Mouse (Mus musculus): ENCODE data around the gene Kcnab1.
A peak's percentile ranks its signal among the peaks of the same experiment; 100 is the strongest.
"Not testable (repeated sequence)": the region's sequence is repeated elsewhere in the genome, so short reads cannot be mapped to it uniquely, and the experiment has no call there.

The Kcnab1 gene

DNA sequence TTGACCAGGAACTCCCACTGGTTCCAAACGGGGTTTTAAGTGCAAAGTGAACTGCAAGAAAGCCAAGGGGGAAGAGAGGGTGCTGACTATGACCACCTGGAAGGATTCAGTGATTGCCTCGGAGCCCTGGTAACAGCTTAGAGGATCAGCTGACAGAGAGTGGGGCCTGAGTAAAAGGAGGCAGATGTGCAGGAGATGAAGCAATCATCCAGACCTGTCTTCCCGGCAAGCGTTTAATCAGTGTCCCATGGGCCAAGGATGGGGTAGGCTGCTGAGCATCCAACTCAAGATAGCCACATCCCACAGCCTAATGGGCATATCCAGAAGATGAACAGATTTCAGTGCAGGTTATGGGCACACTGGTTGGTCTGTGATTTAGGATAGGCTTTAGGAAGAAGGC lies 258.8 kb downstream of the Kcnab1 start:
- DNase-seq (ENCODE audit: low spot score) = no peak

DNA sequence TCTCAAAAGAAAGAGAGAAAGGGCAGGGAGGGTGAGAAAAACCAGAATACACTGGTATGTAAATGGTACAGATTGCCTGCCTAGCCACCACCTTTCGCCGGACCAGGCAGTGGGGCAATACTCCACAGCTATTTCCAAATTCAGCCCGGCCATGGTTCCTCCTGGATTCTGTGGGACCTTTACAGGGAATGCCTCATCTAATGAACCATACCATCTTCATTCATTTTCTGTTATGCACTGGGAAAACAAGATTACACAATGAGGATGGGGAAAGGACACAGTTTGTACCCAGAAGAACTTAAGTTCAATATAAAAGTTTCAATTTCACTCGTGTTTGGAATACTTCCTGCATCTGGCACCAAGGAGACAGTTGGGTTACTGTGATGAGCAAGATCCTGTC lies 263.4 kb downstream of the Kcnab1 start:
- no peak for DNase-seq (ENCODE audit: low spot score)

DNA sequence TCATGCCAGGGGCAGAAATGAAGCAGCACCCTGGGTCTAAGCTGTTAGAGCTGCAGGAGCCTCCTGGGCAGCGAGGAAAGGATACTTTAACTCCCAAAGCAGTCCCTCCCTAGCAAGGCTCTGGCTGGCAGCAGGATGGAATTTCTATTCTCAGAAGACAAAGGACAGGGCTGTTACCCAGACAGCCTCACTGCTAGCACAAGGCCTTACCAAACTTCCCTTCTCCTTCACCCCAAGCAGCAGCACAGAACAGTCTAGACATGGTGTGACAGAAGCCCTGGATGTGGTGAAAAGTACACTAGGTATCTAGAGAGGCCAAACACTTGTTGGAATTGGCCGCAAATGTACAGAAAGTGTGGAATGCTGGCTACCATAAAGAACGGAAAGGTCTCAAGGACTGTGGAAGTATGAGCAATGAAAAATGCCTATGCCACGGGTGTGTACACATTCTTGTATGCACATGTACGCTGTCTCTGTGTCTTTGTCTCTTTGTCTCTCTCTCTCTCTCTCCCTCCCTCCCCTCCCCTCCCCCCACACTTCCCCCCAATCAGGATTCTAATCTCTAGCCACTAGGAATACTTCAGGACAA lies 264.5 kb downstream of the Kcnab1 start:
- DNase-seq (ENCODE audit: low spot score) = no peak

DNA sequence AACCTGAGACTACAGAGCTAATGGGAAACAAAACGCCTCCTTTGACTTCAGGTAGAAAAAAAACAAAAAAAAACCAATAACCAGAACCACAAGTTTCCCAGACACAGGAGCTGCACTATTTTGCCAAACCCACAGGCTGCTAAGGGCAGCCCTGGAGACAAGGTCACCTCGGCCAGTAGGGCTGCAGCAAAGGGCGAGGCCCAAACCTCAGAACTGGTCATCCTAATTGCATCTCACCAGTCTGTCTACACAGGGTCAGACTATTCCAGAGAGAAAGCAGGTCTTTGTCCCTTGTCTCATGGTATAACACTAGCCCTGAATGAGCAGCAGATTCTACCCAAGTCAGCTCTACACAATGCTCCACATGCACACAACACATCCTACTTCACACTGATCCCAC lies 265.5 kb downstream of the Kcnab1 start:
- no peak for DNase-seq (ENCODE audit: low spot score)

DNA sequence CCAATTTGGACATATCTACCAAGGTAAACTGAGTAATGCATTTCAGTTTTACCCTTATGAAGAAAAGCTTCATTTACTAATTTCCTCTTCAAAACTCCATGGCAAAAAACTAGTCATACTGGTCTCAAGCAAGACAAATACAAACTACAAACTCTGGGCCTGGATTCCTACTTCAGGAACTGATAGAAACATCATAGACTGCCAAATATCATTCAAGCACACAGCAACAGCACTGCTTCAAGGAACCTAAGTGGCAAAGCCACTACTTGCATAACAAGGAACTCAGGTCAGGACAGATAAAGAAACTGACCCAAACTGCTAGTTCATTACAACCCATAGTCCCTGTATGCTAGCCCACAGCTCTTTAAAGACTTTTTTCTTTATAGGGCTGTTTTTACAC lies 269.5 kb downstream of the Kcnab1 start:
- DNase-seq (ENCODE audit: low spot score) = no peak

DNA sequence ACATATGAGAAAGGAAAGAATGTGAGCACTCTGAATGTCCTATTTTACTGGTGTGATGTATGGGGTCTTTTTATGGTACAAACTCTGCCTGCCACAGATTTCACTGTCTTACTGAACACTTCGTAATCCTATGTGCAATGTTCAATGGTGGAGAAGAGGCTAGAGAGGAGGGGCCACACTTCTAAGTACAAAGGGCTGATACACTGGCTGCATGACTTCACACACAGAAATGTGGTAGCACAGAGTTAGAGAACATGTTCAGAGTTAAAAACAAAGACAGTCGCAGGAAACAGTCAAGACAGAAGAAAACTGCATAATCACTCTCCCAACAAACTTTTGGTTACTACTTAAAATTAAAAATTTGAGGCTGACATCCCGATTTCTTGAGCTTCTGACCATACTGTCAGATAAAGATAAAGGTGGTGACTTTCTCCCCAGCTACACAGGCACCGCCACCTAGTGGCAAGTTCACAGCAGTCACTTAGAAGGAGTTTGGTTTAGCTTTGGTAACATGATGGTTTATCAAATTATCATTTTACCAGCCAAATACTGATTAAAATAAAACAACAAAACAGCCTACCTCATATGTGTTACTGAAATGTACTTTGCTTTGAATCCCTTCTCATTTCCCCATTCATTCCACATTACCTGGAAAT lies 270.8 kb downstream of the Kcnab1 start:
- no peak for DNase-seq (ENCODE audit: low spot score)

DNA sequence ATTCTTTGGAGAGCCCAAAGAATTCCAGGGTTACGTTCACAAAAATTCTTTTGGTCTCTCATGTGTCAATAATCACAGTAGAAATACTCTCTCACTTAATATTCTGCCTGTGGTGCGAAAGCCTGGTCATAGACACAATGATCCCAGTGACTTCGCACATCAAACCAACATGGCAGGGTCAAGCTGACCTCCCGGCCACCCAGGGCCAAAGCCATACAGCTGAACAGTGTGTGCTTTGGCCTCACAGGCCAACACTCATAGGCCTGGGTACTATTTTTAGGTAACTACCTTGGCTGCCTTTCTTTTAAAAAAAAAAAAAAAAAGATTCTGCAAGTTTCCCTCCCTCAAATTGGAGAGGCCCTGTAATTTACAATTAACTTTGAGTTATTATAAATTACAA lies 271.9 kb downstream of the Kcnab1 start:
- no peak for DNase-seq (ENCODE audit: low spot score)

DNA sequence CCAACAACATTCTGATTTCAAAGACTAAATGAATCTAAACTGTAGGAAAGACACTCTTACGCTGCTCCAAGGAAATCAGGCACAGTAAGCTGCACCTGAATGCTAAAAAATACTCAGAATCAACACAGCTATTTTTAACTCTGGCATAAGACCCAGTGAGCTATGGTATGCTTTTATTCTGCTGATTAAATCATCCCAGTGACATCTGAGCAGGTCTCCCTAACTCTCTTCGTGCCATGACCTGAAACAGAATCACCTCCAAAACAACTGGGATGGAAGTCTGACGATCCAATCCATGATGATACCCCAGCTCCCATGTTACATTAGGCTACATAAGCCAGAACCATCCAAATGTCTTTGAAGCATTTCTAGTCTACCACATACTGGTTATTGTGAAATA lies 275.2 kb downstream of the Kcnab1 start:
- no peak for DNase-seq (ENCODE audit: low spot score)

DNA sequence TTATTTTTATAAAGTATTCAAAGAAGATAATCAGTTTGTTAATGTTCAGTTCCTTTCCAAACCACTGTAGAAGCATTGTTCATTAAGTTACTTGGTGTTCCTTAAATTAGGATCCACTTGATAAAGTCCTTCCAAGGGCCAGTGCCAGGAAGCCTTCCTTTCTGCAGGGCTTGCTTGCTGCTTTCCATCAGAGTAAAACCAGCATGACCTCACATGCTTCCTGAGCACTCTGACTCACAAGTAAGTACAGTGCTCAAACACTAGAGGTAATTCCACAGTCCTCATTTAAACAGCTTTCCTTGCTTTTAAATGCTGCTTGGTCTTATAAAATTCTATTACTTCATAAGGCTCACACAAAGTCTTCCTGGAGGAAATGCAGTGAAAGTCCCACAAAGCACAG lies 276.6 kb downstream of the Kcnab1 start:
- DNase-seq (ENCODE audit: low spot score) = peak; percentile 12

DNA sequence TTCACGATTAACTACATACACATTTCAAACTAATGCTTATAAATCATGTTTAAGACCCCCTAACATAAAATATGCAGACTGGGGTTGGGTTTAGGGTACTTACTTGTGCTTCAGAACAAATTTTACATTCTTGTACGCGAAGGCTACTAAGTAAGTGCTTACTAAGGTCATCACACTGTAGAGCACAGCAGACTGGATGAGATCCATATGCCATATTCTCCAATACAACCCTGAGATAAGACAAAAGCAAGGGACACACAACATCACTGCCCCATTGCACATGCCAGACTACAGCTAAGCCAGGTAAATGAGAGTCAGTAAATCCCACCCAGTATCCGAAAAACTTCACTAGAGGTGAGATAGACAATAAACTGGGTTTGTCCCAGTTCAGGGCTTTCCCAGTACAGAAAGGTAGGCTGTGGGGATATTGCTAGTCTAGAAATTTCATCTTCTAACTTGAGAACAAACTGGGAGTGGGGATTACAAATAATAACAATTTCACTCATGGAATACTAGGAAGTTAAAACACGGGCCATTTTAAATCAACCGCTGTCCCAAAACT lies 282.1 kb downstream of the Kcnab1 start:
- DNase-seq (ENCODE audit: low spot score) = no peak

DNA sequence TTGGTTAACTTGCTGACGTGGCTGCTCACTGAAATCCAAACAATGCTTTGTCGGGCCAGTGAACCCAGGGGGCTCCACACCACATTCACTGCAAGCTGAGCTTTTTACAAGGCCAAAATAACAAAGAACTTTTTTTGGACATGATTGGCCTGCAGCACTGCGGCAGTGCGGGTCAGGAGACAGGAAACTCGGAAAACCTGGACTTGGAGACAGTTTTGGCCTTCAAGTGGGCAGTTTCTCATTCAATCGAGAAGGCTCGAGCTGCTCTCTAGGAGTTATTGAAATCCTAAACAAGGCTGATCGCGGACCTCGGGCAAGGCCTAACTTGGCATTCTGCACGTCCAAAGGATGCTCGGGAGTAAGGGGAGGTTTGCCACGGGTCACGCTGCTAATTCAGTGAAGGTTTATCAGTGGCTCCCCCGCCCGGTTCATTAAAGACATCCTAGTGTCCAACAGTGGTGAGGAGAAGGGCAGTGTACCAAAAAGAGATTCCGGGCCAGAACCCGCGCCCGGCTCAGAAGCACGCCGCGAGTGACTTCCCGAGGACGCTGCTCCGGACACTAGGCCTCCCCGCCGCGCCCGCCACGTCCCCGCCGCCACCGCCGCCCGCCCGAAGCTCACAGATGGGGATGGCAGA lies 282.7 kb downstream of the Kcnab1 start:
- DNase-seq (ENCODE audit: low spot score) = no peak

DNA sequence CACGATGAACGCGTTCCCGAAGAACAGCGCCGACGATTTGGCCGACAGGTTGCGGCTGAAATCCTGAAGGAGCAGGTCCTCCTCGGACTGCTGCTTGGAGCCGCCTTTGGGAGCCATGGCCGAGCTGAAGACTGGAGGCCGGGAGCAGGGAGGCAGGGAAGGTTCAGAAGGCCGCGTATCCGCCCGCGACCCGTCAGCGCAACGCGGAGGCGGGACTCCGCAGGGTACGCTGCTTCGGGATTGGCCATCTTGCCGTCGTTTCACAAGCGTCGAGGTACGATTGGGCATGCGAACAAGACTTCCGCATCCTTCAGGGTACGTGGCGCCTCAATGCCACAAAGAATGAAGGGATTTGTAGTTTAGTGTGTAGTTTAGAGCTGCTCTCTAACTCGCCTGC lies 283.2 kb downstream of the Kcnab1 start, which contains the start of gene Ssr3:
Gene Ssr3, minus strand, starts transcription at position 203 of the 397 bp plus-strand sequence.
- DNase-seq (ENCODE audit: low spot score) = peak; percentile 98

DNA sequence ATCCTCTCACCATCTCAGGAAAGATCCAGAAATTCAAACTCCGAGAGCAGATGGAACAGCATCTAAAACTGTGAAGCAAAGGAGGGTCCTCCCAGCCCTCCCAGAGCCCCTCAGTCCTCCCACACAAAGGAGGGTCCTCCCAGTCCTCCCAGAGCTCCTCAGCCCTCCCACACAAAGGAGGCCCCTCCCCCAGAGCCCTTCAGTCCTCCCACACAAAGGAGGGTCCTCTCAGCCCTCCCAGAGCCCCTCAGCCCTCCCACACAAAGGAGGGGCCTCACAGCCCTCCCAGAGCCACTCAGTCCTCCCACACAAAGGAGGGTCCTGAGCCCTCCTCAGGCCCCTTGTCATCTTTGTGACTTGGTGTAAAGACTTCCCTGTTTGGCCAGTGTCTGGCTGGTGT lies 285.9 kb downstream of the Kcnab1 start:
- not testable (repeated sequence) for DNase-seq (ENCODE audit: low spot score)

DNA sequence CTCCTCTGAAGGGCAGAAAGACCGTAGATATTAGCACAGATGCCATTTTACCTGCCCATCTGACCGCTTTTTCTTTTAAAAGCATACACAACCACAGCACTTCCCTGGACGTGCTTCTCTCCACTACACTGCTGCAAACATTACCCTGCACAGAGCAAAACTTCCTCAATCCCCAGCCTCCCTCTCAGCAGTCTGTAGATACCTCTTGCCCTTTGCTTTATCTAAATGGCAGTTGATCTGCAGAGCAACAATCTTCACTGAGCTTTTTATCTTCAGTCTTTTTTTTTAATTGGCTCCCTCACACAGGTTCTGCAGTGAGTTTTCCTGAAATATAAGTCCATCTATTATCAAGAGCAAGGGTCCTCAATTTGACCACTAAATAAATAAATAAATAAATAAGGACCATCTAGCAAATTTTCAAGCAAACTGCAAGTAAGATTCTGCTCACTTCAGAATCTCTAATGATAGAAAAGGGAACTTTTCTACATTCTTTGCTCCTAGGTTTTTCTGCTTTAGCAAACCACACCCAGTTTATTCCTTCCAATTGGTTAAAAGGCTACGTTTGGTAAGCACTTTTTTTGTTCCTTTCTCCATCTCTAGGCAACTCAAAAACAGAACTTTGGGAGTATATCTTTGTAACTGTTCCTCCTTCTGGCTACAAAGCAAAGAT lies 287.8 kb downstream of the Kcnab1 start:
- no peak for DNase-seq (ENCODE audit: low spot score)

DNA sequence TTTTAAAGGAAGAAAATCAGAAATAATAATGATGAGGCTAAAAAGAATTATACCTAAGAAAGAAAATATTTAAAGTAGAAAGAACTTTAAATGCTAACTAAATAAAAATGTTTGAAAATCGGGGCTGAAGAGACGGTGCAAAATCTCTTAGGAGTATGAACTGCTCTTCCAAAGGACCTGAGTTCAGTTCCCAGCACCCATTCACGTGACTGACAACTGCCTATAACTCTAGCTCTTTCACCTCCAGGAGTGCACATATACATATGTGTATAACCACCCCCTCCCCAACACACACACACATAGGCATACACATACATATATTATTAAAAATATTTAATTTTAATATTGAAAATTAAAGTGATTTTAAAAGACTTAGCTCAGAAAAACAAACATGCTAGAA lies 288.4 kb downstream of the Kcnab1 start:
- no peak for DNase-seq (ENCODE audit: low spot score)

DNA sequence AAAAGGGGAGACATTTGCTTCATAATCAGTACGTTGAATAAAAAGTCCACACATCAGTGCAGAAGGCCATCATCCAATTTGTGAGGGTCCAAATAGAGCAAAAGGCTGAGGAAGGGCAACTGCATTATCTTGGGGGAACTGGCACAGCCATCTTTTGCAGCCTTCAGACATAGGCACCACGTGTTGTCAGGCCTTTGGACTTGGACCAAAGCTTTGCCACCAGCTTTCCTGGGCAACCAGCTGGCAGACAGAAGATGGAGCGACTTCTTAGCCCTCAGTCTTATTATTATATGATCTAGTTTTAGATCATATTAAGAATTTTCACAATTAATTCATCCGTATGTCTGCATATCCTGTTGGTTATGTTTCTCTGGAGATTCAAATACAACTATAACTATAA lies 296.6 kb downstream of the Kcnab1 start:
- no peak for DNase-seq (ENCODE audit: low spot score)

DNA sequence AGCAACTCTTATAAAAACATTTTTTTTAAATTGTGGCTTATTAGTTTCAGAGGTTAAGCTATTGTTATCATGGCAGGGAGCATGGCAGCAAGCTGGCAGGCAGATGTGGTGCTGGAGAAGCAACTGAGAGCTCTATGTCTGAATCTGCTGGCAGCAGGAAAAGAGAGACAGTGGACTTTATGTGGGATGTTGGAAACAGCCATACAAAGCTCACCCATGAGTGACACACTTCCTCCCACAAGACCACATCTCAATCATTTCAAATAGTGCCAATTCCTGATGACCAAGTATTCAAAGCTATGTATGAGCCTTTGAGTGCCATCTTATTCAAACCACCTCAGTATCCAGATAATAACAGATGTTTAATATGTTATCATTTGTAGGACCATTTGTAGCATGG lies 298.7 kb downstream of the Kcnab1 start:
- DNase-seq (ENCODE audit: low spot score) = no peak

DNA sequence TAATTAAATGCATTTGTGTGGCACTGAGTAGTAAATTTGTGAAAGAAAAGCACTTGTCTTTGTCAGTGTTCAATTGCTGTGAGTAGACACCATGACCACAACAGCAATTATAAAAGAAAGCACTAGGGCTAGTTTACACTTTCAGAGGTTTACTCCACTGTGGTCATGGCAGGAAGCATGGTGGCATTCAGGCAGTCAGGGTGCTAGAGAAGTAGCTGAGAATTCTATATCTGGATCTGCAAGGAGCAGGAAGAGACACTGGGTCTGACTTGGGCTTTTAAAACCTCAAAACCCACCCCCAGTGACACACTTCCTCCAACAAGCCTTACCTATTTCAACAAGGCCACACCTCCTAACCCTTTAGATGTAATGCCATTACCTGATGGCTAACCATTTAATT lies 307.4 kb downstream of the Kcnab1 start:
- no peak for DNase-seq (ENCODE audit: low spot score)

DNA sequence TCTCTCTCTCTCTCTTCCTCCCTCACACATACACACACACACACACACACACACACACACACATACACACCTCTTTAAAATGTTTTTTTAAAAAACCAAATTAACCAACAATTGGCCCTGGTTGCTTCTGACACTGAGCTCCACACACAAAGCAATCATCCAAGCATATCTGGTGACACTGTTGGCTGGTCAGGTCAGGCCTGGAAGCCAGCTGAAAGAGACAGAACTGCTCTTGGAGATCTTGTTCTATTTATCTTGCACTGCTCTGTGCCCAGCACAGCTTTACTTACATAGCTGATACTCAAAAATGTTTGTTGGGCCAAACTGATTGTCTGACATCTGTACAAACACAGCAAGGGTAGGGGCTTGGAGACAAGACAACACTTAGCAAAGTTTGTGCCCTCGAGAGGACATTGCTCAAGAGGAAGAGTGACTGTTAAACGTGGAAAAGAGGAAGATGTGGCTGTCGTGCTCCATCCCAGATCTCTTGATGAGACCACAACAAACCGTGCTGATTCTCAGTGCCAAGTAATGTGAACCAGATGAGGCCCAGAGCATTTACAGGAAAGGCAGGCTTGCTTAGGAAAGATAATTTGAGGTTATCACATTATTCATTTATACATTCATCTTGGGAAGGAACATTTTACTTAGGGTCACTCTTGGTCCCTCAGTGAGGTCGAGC lies 308.9 kb downstream of the Kcnab1 start:
- DNase-seq (ENCODE audit: low spot score) = no peak

DNA sequence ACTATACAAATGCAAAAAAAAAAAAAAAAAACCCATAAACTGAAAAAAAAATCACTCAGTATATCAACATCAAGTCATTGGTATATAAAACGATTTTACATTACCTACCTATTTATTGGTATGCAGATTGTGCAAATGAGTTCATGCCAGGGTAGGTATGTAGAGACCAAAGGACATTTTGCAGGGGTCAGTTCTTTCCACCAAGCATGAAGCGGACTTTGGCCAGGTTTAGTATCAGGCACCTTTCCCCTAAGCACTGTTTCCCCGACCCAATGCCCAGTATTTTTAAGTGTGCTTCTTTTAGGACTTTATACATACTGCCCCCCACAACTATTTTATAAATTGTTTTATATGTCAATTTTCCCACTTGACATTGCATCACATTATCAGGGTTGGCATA lies 310.5 kb downstream of the Kcnab1 start:
- no peak for DNase-seq (ENCODE audit: low spot score)

Measured in lung, postnatal 25 days (tissue).